Mouse (Mus musculus): ENCODE measurements around the gene Map3k13. TPM values are rescaled to one million over a fixed set of nuclear protein-coding genes. Genes with fewer than 3 reads are reported as not detected.

The Map3k13 gene
- 0.59 and 0.65 TPM in 2 replicates for polyA plus RNA-seq (2015; fragmentation: Nextera tagmentation; extraction: Ambion mirVana)

GRCm38 (mm10) chr16:21793875-21794696 lies at the start of gene Map3k13:
Gene Map3k13, plus strand, starts transcription at chr16:21794346.
- WGBS: 1% methylated on average over 47 of the region's 47 CpGs
- Histone ChIP-seq H3K4me3 (replicated peaks) (peak within 1 kb of the TSS; percentile 78), H3K4me1 (no peaks in the 10 kb centered on the region), H3K4me2 (replicated peaks) (peak within 1 kb of the TSS; percentile 76), H3K27ac (replicated peaks) (peak within 1 kb of the TSS; percentile 71), H3K9me3 (replicated peaks) (no peaks in the 10 kb centered on the region), H3K27me3 (no peaks in the 10 kb centered on the region), H3K9ac (peak within 1 kb of the TSS; percentile 79), H3K36me3 (0 out of 2 replicates have a peak, but pooled peaks cover 3% of the 10 kb centered on the region)
- ATAC-seq (ENCODE audit: insufficient number of reproducible peaks, low FRiP score, low TSS enrichment, low read depth): peak; percentile 97

- no peak overlapping the region for H3K9ac ChIP-seq
- H3K27ac ChIP-seq (replicated peaks): no peak overlapping the region
- H3K27me3 ChIP-seq: no peaks in the 10 kb centered on the region
- no peaks in the 10 kb centered on the region for H3K4me1 ChIP-seq
- H3K9me3 ChIP-seq (replicated peaks): no peaks in the 10 kb centered on the region
- no peak overlapping the region for H3K4me2 ChIP-seq (replicated peaks)
- no peak for ATAC-seq (ENCODE audit: insufficient number of reproducible peaks, low FRiP score, low TSS enrichment, low read depth)
- H3K4me3 ChIP-seq (replicated peaks): no peak overlapping the region
- 77% methylated on average over 1 of the region's 1 CpGs for WGBS
- peaks cover 10% of the 10 kb centered on the region; the same call in 1 of the 2 replicates for H3K36me3 ChIP-seq
Measured at GRCm38 (mm10) chr16:21758447-21758846, 35.7 kb upstream of the Map3k13 start.

- no peak overlapping the region for H3K27ac ChIP-seq (replicated peaks)
- ATAC-seq (ENCODE audit: insufficient number of reproducible peaks, low FRiP score, low TSS enrichment, low read depth): no peak
- 77% methylated on average over 3 of the region's 3 CpGs for WGBS
Measured at GRCm38 (mm10) chr16:21768255-21768654, 25.9 kb upstream of the Map3k13 start.

GRCm38 (mm10) chr16:21769667-21770066 lies 24.5 kb upstream of the Map3k13 start:
- Histone ChIP-seq H3K27ac (replicated peaks) (no peak overlapping the region), H3K36me3 (no peaks in the 10 kb centered on the region), H3K9ac (no peak overlapping the region), H3K4me2 (replicated peaks) (no peak overlapping the region), H3K4me3 (replicated peaks) (no peak overlapping the region), H3K9me3 (replicated peaks) (no peaks in the 10 kb centered on the region), H3K4me1 (no peaks in the 10 kb centered on the region), H3K27me3 (no peaks in the 10 kb centered on the region)
- no peak for ATAC-seq (ENCODE audit: insufficient number of reproducible peaks, low FRiP score, low TSS enrichment, low read depth)
- 75% methylated on average over 5 of the region's 5 CpGs for WGBS

More at GRCm38 (mm10) chr16:21768255-21768654, 25.9 kb upstream of the Map3k13 start:
- Histone ChIP-seq H3K9ac (no peak overlapping the region), H3K27me3 (no peaks in the 10 kb centered on the region), H3K4me1 (no peaks in the 10 kb centered on the region), H3K9me3 (replicated peaks) (no peaks in the 10 kb centered on the region), H3K36me3 (no peaks in the 10 kb centered on the region), H3K4me3 (replicated peaks) (no peak overlapping the region), H3K4me2 (replicated peaks) (no peak overlapping the region)

GRCm38 (mm10) chr16:21774725-21775124 lies 19.4 kb upstream of the Map3k13 start:
- H3K27ac ChIP-seq (replicated peaks): no peak overlapping the region

GRCm38 (mm10) chr16:21778293-21778866 lies 15.8 kb upstream of the Map3k13 start:
- Histone ChIP-seq H3K4me1 (no peaks in the 10 kb centered on the region), H3K27ac (replicated peaks) (no peak overlapping the region), H3K36me3 (no peaks in the 10 kb centered on the region), H3K9ac (no peak overlapping the region), H3K4me3 (replicated peaks) (peak overlapping the region; percentile 33), H3K9me3 (replicated peaks) (no peaks in the 10 kb centered on the region), H3K4me2 (replicated peaks) (peak overlapping the region; percentile 21; the same call in 1 of the 2 replicates), H3K27me3 (no peaks in the 10 kb centered on the region)
- WGBS: 48% methylated on average over 3 of the region's 3 CpGs
- ATAC-seq (ENCODE audit: insufficient number of reproducible peaks, low FRiP score, low TSS enrichment, low read depth): no peak

More at GRCm38 (mm10) chr16:21774725-21775124, 19.4 kb upstream of the Map3k13 start:
- no peaks in the 10 kb centered on the region for H3K36me3 ChIP-seq
- no peak overlapping the region for H3K4me3 ChIP-seq (replicated peaks)
- no peaks in the 10 kb centered on the region for H3K4me1 ChIP-seq
- 81% methylated on average over 4 of the region's 4 CpGs for WGBS
- H3K9me3 ChIP-seq (replicated peaks): no peaks in the 10 kb centered on the region
- H3K4me2 ChIP-seq (replicated peaks): no peak overlapping the region
- no peak for ATAC-seq (ENCODE audit: insufficient number of reproducible peaks, low FRiP score, low TSS enrichment, low read depth)
- H3K27me3 ChIP-seq: no peaks in the 10 kb centered on the region
- H3K9ac ChIP-seq: no peak overlapping the region

GRCm38 (mm10) chr16:21779149-21779548 lies 15.0 kb upstream of the Map3k13 start:
- 84% methylated on average over 4 of the region's 4 CpGs for WGBS
- Histone ChIP-seq H3K4me1 (no peaks in the 10 kb centered on the region), H3K27ac (replicated peaks) (no peak overlapping the region), H3K4me2 (replicated peaks) (no peak overlapping the region), H3K27me3 (no peaks in the 10 kb centered on the region), H3K9ac (no peak overlapping the region), H3K36me3 (no peaks in the 10 kb centered on the region), H3K9me3 (replicated peaks) (no peaks in the 10 kb centered on the region), H3K4me3 (replicated peaks) (no peak overlapping the region)
- no peak for ATAC-seq (ENCODE audit: insufficient number of reproducible peaks, low FRiP score, low TSS enrichment, low read depth)

GRCm38 (mm10) chr16:21781277-21781676 lies 12.9 kb upstream of the Map3k13 start:
- H3K9me3 ChIP-seq (replicated peaks): no peaks in the 10 kb centered on the region
- H3K4me1 ChIP-seq: no peaks in the 10 kb centered on the region
- 77% methylated on average over 3 of the region's 3 CpGs for WGBS
- no peaks in the 10 kb centered on the region for H3K36me3 ChIP-seq
- H3K9ac ChIP-seq: no peak overlapping the region
- H3K4me2 ChIP-seq (replicated peaks): no peak overlapping the region
- no peak overlapping the region for H3K27ac ChIP-seq (replicated peaks)
- no peaks in the 10 kb centered on the region for H3K27me3 ChIP-seq
- no peak overlapping the region for H3K4me3 ChIP-seq (replicated peaks)
- no peak for ATAC-seq (ENCODE audit: insufficient number of reproducible peaks, low FRiP score, low TSS enrichment, low read depth)

- Histone ChIP-seq H3K36me3 (no peaks in the 10 kb centered on the region), H3K9me3 (replicated peaks) (no peaks in the 10 kb centered on the region), H3K9ac (no peak overlapping the region), H3K27ac (replicated peaks) (no peak overlapping the region), H3K4me3 (replicated peaks) (no peak overlapping the region), H3K4me1 (no peaks in the 10 kb centered on the region), H3K4me2 (replicated peaks) (no peak overlapping the region), H3K27me3 (no peaks in the 10 kb centered on the region)
- 87% methylated on average over 3 of the region's 3 CpGs for WGBS
- no peak for ATAC-seq (ENCODE audit: insufficient number of reproducible peaks, low FRiP score, low TSS enrichment, low read depth)
Measured at GRCm38 (mm10) chr16:21781895-21782294, 12.3 kb upstream of the Map3k13 start.

GRCm38 (mm10) chr16:21782807-21783206 lies 11.3 kb upstream of the Map3k13 start:
- Histone ChIP-seq H3K4me3 (replicated peaks) (no peak overlapping the region), H3K27me3 (no peaks in the 10 kb centered on the region), H3K4me1 (no peaks in the 10 kb centered on the region), H3K36me3 (no peaks in the 10 kb centered on the region), H3K4me2 (replicated peaks) (no peak overlapping the region), H3K9me3 (replicated peaks) (no peaks in the 10 kb centered on the region), H3K27ac (replicated peaks) (no peak overlapping the region), H3K9ac (no peak overlapping the region)
- ATAC-seq (ENCODE audit: insufficient number of reproducible peaks, low FRiP score, low TSS enrichment, low read depth): no peak
- 55% methylated on average over 2 of the region's 2 CpGs for WGBS

- Histone ChIP-seq H3K4me2 (replicated peaks) (no peak overlapping the region), H3K27ac (replicated peaks) (no peak overlapping the region), H3K36me3 (no peaks in the 10 kb centered on the region), H3K9me3 (replicated peaks) (no peaks in the 10 kb centered on the region), H3K9ac (no peak overlapping the region), H3K27me3 (no peaks in the 10 kb centered on the region), H3K4me1 (no peaks in the 10 kb centered on the region), H3K4me3 (replicated peaks) (no peak overlapping the region)
- ATAC-seq (ENCODE audit: insufficient number of reproducible peaks, low FRiP score, low TSS enrichment, low read depth): no peak
- 72% methylated on average over 4 of the region's 4 CpGs for WGBS
Measured at GRCm38 (mm10) chr16:21785000-21785399, 9.1 kb upstream of the Map3k13 start.
